Mouse (Mus musculus): ENCODE measurements around the gene Mlycd. TPM values are rescaled to one million over a fixed set of nuclear protein-coding genes. Genes with fewer than 3 reads are reported as not detected.

Mlycd gene
- polyA plus RNA-seq, 1 experiment from 2014 or later: 12.5 TPM

GRCm38 (mm10) chr8:119398558-119398957 is 3.9 kb downstream of the Mlycd start:
- Histone ChIP-seq H3K4me2 (ENCODE audit: low read depth, low read length) (no peak overlapping the region), H3K4me3 (replicated peaks; ENCODE audit: low read length) (no peak overlapping the region), H3K27ac (ENCODE audit: low read length) (no peak overlapping the region), H3K36me3 (ENCODE audit: control insufficient read depth, insufficient read depth, low read length) (no peaks in the 10 kb centered on the region; the same call in 1 of the 2 replicates), H3K9me3 (replicated peaks; ENCODE audit: control insufficient read depth, low read length) (no peaks in the 10 kb centered on the region), H3K27me3 (ENCODE audit: control insufficient read depth, insufficient read depth, low read length) (no peaks in the 10 kb centered on the region), H3K9ac (ENCODE audit: low read length) (no peak overlapping the region), H3K4me1 (ENCODE audit: control insufficient read depth, insufficient read depth, low read length) (peaks cover 8% of the 10 kb centered on the region; the same call in 1 of the 2 replicates)
- no peak for ATAC-seq (ENCODE audit: insufficient read depth, low FRiP score)
- 87% methylated on average over 9 of the region's 9 CpGs for WGBS

GRCm38 (mm10) chr8:119399255-119399654 is 4.6 kb downstream of the Mlycd start:
- no peak for ATAC-seq (ENCODE audit: insufficient read depth, low FRiP score)
- WGBS: 70% methylated on average over 6 of the region's 6 CpGs
- Histone ChIP-seq H3K9me3 (replicated peaks; ENCODE audit: control insufficient read depth, low read length) (no peaks in the 10 kb centered on the region), H3K4me2 (ENCODE audit: low read depth, low read length) (no peak overlapping the region), H3K27ac (ENCODE audit: low read length) (no peak overlapping the region), H3K4me3 (replicated peaks; ENCODE audit: low read length) (no peak overlapping the region), H3K4me1 (ENCODE audit: control insufficient read depth, insufficient read depth, low read length) (peaks cover 8% of the 10 kb centered on the region; the same call in 1 of the 2 replicates), H3K36me3 (ENCODE audit: control insufficient read depth, insufficient read depth, low read length) (no peaks in the 10 kb centered on the region; the same call in 1 of the 2 replicates), H3K9ac (ENCODE audit: low read length) (no peak overlapping the region), H3K27me3 (ENCODE audit: control insufficient read depth, insufficient read depth, low read length) (no peaks in the 10 kb centered on the region)

DNA sequence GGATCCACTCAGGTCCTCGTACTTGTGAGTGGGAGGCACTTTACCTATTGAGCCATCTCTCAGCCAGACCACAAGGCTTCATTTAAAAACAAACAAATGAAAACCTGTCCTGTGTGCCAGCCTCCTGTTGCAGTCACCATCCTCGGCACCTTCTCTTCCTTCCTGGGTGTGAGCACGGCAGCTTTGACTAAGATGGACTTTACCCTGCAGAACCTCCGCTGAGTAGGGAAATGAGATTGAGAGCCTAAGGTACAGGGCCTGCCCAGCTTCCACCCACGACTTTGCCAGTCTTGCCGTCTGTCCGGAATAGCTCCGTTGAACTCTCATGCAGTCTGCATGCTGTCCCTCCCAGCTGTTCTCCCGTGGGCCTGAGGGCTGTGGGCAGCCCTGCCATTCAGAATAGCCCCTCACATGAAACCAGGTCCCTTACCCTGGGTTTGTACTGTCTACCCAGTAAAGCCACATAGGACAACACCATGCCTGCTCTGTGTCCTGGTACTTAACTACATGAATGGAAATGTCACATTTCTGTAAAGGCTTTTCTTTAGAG is 5.5 kb downstream of the Mlycd start:
- Histone ChIP-seq H3K27ac (ENCODE audit: low read length) (peak overlapping the region; percentile 36; the same call in 1 of the 2 replicates), H3K4me2 (ENCODE audit: low read depth, low read length) (no peak overlapping the region), H3K27me3 (ENCODE audit: control insufficient read depth, insufficient read depth, low read length) (no peaks in the 10 kb centered on the region), H3K36me3 (ENCODE audit: control insufficient read depth, insufficient read depth, low read length) (no peaks in the 10 kb centered on the region; the same call in 1 of the 2 replicates), H3K4me1 (ENCODE audit: control insufficient read depth, insufficient read depth, low read length) (peaks cover 8% of the 10 kb centered on the region; the same call in 1 of the 2 replicates), H3K4me3 (replicated peaks; ENCODE audit: low read length) (no peak overlapping the region), H3K9ac (ENCODE audit: low read length) (no peak overlapping the region), H3K9me3 (replicated peaks; ENCODE audit: control insufficient read depth, low read length) (no peaks in the 10 kb centered on the region)
- 60% methylated on average over 9 of the region's 9 CpGs for WGBS
- ATAC-seq (ENCODE audit: insufficient read depth, low FRiP score): peak; percentile 68

DNA sequence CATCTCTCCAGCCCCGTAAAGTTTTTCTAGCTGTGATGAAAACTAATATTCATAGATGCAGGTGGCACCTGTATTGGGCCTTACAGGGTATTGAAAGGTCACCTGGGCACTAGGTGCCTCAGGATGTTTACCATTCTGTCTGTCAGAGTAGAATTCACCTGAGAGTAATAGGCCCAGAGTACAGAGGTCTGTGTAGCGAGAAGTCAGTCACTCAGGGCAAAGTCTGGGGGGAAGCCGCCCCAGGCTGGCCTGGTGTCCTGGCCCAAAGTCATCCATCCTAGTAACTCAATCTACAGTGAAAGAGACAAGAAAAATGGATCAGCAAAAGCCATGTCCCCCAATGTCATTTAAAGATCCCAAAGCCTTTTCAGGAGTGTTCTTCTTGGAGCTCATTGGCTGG is 6.2 kb downstream of the Mlycd start:
- WGBS: 62% methylated on average over 3 of the region's 3 CpGs
- peaks cover 2% of the 10 kb centered on the region; the same call in 1 of the 2 replicates for H3K4me1 ChIP-seq (ENCODE audit: control insufficient read depth, insufficient read depth, low read length)
- no peak overlapping the region for H3K4me3 ChIP-seq (replicated peaks; ENCODE audit: low read length)
- H3K27ac ChIP-seq (ENCODE audit: low read length): no peak overlapping the region
- no peaks in the 10 kb centered on the region for H3K9me3 ChIP-seq (replicated peaks; ENCODE audit: control insufficient read depth, low read length)
- no peak overlapping the region for H3K4me2 ChIP-seq (ENCODE audit: low read depth, low read length)
- no peaks in the 10 kb centered on the region; the same call in 1 of the 2 replicates for H3K36me3 ChIP-seq (ENCODE audit: control insufficient read depth, insufficient read depth, low read length)
- H3K27me3 ChIP-seq (ENCODE audit: control insufficient read depth, insufficient read depth, low read length): no peaks in the 10 kb centered on the region
- H3K9ac ChIP-seq (ENCODE audit: low read length): no peak overlapping the region
- no peak for ATAC-seq (ENCODE audit: insufficient read depth, low FRiP score)

- H3K9ac ChIP-seq (ENCODE audit: low read length): no peak overlapping the region
- no peaks in the 10 kb centered on the region for H3K4me1 ChIP-seq (ENCODE audit: control insufficient read depth, insufficient read depth, low read length)
- no peak for ATAC-seq (ENCODE audit: insufficient read depth, low FRiP score)
- H3K4me3 ChIP-seq (replicated peaks; ENCODE audit: low read length): no peak overlapping the region
- H3K9me3 ChIP-seq (replicated peaks; ENCODE audit: control insufficient read depth, low read length): no peaks in the 10 kb centered on the region
- H3K4me2 ChIP-seq (ENCODE audit: low read depth, low read length): no peak overlapping the region
- no peaks in the 10 kb centered on the region for H3K36me3 ChIP-seq (ENCODE audit: control insufficient read depth, insufficient read depth, low read length)
- no peaks in the 10 kb centered on the region for H3K27me3 ChIP-seq (ENCODE audit: control insufficient read depth, insufficient read depth, low read length)
- no peak overlapping the region for H3K27ac ChIP-seq (ENCODE audit: low read length)
- 80% methylated on average over 10 of the region's 10 CpGs for WGBS
Measured at GRCm38 (mm10) chr8:119403912-119404311, 9.2 kb downstream of the Mlycd start.

GRCm38 (mm10) chr8:119404648-119405047 is 10.0 kb downstream of the Mlycd start:
- H3K27ac ChIP-seq (ENCODE audit: low read length): no peak overlapping the region
- no peak overlapping the region for H3K9ac ChIP-seq (ENCODE audit: low read length)
- no peak overlapping the region for H3K4me2 ChIP-seq (ENCODE audit: low read depth, low read length)
- no peak overlapping the region for H3K4me3 ChIP-seq (replicated peaks; ENCODE audit: low read length)
- H3K9me3 ChIP-seq (replicated peaks; ENCODE audit: control insufficient read depth, low read length): no peaks in the 10 kb centered on the region
- H3K27me3 ChIP-seq (ENCODE audit: control insufficient read depth, insufficient read depth, low read length): no peaks in the 10 kb centered on the region
- H3K36me3 ChIP-seq (ENCODE audit: control insufficient read depth, insufficient read depth, low read length): no peaks in the 10 kb centered on the region
- WGBS: 96% methylated on average over 5 of the region's 5 CpGs
- H3K4me1 ChIP-seq (ENCODE audit: control insufficient read depth, insufficient read depth, low read length): no peaks in the 10 kb centered on the region
- no peak for ATAC-seq (ENCODE audit: insufficient read depth, low FRiP score)

GRCm38 (mm10) chr8:119408311-119408710 is 13.6 kb downstream of the Mlycd start:
- H3K36me3 ChIP-seq (ENCODE audit: control insufficient read depth, insufficient read depth, low read length): no peaks in the 10 kb centered on the region

GRCm38 (mm10) chr8:119412037-119412734 is 17.5 kb downstream of the Mlycd start:
- Histone ChIP-seq H3K27me3 (ENCODE audit: control insufficient read depth, insufficient read depth, low read length) (no peaks in the 10 kb centered on the region), H3K36me3 (ENCODE audit: control insufficient read depth, insufficient read depth, low read length) (no peaks in the 10 kb centered on the region), H3K9me3 (replicated peaks; ENCODE audit: control insufficient read depth, low read length) (no peaks in the 10 kb centered on the region), H3K4me3 (replicated peaks; ENCODE audit: low read length) (no peak overlapping the region), H3K9ac (ENCODE audit: low read length) (no peak overlapping the region), H3K4me1 (ENCODE audit: control insufficient read depth, insufficient read depth, low read length) (peaks cover 5% of the 10 kb centered on the region; the same call in 1 of the 2 replicates), H3K4me2 (ENCODE audit: low read depth, low read length) (peak overlapping the region; percentile 52; the same call in 1 of the 2 replicates), H3K27ac (ENCODE audit: low read length) (no peak overlapping the region)
- peak; percentile 2; the same call in 1 of the 2 replicates for ATAC-seq (ENCODE audit: insufficient read depth, low FRiP score)
- 61% methylated on average over 10 of the region's 10 CpGs for WGBS

More at GRCm38 (mm10) chr8:119408311-119408710, 13.6 kb downstream of the Mlycd start:
- H3K9me3 ChIP-seq (replicated peaks; ENCODE audit: control insufficient read depth, low read length): no peaks in the 10 kb centered on the region
- no peak overlapping the region for H3K9ac ChIP-seq (ENCODE audit: low read length)
- H3K4me3 ChIP-seq (replicated peaks; ENCODE audit: low read length): no peak overlapping the region
- no peaks in the 10 kb centered on the region for H3K27me3 ChIP-seq (ENCODE audit: control insufficient read depth, insufficient read depth, low read length)
- 71% methylated on average over 8 of the region's 8 CpGs for WGBS
- peaks cover 5% of the 10 kb centered on the region; the same call in 1 of the 2 replicates for H3K4me1 ChIP-seq (ENCODE audit: control insufficient read depth, insufficient read depth, low read length)
- no peak overlapping the region for H3K4me2 ChIP-seq (ENCODE audit: low read depth, low read length)
- ATAC-seq (ENCODE audit: insufficient read depth, low FRiP score): no peak
- no peak overlapping the region for H3K27ac ChIP-seq (ENCODE audit: low read length)
